Mouse (Mus musculus) cerebellum, adult 9-11 months (tissue): ENCODE measurements around the gene Hic2.

Experiments
- DNase-seq: peaks from one replicate; pipeline ENCODE4 v3.0.0; 2022

Hic2 gene

GRCm38 (mm10) chr16:17277342-17278211 lies 44.2 kb downstream of the Hic2 start:
- peak; percentile 51 for DNase-seq

GRCm38 (mm10) chr16:17280471-17280870 lies 47.1 kb downstream of the Hic2 start:
- DNase-seq: no peak

- DNase-seq: no peak
Measured at GRCm38 (mm10) chr16:17283151-17283550, 49.8 kb downstream of the Hic2 start.

- no peak for DNase-seq
Measured at GRCm38 (mm10) chr16:17287103-17287502, 53.7 kb downstream of the Hic2 start.

- DNase-seq: no peak
Measured at GRCm38 (mm10) chr16:17291016-17291415, 57.6 kb downstream of the Hic2 start.

- DNase-seq: peak; percentile 47
Measured at GRCm38 (mm10) chr16:17292751-17293150, 59.4 kb downstream of the Hic2 start.

- no peak for DNase-seq
Measured at GRCm38 (mm10) chr16:17300818-17301217, 67.4 kb downstream of the Hic2 start.

GRCm38 (mm10) chr16:17303521-17304245 lies 70.3 kb downstream of the Hic2 start:
- no peak for DNase-seq

GRCm38 (mm10) chr16:17307461-17307860 lies 74.1 kb downstream of the Hic2 start:
- no peak for DNase-seq

GRCm38 (mm10) chr16:17309036-17309435 lies 75.7 kb downstream of the Hic2 start:
- DNase-seq: no peak

- DNase-seq: no peak
Measured at GRCm38 (mm10) chr16:17312531-17312930, 79.2 kb downstream of the Hic2 start.
